Mouse (Mus musculus) embryonic facial prominence, embryonic 10.5 days (tissue): ENCODE data around the gene Nat10. TPM values are rescaled to one million over a fixed set of nuclear protein-coding genes. Genes with fewer than 3 reads are reported as not detected.

ENCODE experiments used
- DNase-seq: peaks from one replicate; pipeline ENCODE4 v3.0.0-alpha.2; 2017; ENCODE audit warnings: low spot score
- H3K27ac ChIP-seq: fragments of 300-500 bp; sonication (generic); replicated peaks from 2 replicates; pipeline ENCODE4 v1.5.1; 2016; ENCODE audit warnings: mild to moderate bottlenecking
- H3K27me3 ChIP-seq: fragments of 300-500 bp; sonication (generic); replicated peaks from 2 replicates; pipeline ENCODE4 v1.6.1; 2016; ENCODE audit warnings: low read depth, mild to moderate bottlenecking; ENCODE audit not compliant: poor library complexity, severe bottlenecking
- H3K36me3 ChIP-seq: fragments of 300-500 bp; sonication (generic); replicated peaks from 2 replicates; pipeline ENCODE4 v1.6.1; 2016; ENCODE audit warnings: mild to moderate bottlenecking, moderate library complexity
- H3K4me1 ChIP-seq: fragments of 300-500 bp; sonication (generic); 2 replicates; pipeline ENCODE4 v1.6.1; 2016
- H3K4me3 ChIP-seq: fragments of 300-500 bp; sonication (generic); 2 replicates; pipeline ENCODE4 v1.5.1; 2016; ENCODE audit warnings: mild to moderate bottlenecking, moderate library complexity
- H3K9me3 ChIP-seq: fragments of 300-500 bp; sonication (generic); 2 replicates; pipeline ENCODE4 v1.6.1; 2016; ENCODE audit warnings: mild to moderate bottlenecking
- WGBS: fragments of 180-500 bp; shearing (Covaris S2); methylation state at CpG from one replicate; pipeline ENCODE4 v1.1.7; 2016; 5-methylcytosine and 5-hydroxymethylcytosine counted together
- polyA plus RNA-seq: library from polyadenylated mRNA; unstranded; fragments of >200 nt; fragmentation: Nextera tagmentation; extraction: Ambion mirVana; gene quantifications from 2 replicates; pipeline ENCODE4 v1.2.1, GENCODE M21; 2016

Gene Nat10
- polyA plus RNA-seq, 1 experiment from 2014 or later: 31.5 TPM

DNA sequence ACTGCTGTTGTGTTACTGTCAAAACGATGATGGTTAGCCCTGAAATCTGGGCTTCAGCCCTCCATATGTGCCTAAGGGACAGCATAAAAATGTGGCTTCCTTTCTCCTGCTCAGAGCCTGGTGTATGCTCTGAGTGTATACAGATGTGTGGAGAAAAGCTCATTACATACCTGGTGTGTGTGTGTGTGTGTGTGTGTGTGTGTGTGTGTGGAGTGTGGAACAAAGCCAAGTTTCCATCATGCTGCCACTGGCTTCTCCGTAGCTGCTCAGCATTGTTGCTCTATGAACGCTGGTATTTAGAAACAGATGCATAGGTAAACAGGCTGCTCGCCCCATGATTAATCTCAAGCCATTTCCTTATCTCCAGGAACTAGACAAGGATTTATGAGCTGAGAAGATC lies 57.2 kb downstream of the Nat10 start:
- Histone ChIP-seq H3K4me1 (peaks cover 18% of the 10 kb centered on the region), H3K9me3 (no peaks in the 10 kb centered on the region), H3K27me3 (no peaks in the 10 kb centered on the region), H3K36me3 (peaks cover 67% of the 10 kb centered on the region), H3K27ac (no peak overlapping the region), H3K4me3 (no peak overlapping the region)
- DNase-seq: no peak
- 90% methylated on average over 4 of the region's 4 CpGs for WGBS

DNA sequence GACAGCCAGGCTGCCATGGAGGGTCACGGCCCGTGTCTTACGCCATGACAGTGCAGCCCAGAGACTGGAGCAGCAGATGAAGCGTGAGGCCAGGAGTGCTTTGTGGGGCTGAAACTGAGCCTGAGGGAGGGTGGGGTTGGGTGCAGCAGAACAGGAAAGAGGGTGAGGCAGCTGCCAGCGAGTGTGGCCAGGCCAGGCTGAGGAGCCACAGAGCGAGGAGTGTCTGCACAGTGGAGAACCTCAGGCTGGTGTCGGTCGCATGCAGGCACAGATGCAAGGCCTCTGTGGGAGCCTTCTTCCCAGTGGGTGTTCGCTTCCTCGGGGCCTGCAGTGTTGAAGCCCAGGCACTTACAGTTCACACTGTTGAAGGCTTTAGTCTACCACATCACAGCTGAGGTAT lies 57.7 kb downstream of the Nat10 start:
- Histone ChIP-seq H3K27me3 (no peaks in the 10 kb centered on the region), H3K9me3 (no peaks in the 10 kb centered on the region), H3K36me3 (peaks cover 62% of the 10 kb centered on the region), H3K4me1 (peaks cover 18% of the 10 kb centered on the region), H3K27ac (no peak overlapping the region), H3K4me3 (no peak overlapping the region)
- DNase-seq: no peak
- WGBS: 87% methylated on average over 10 of the region's 10 CpGs

DNA sequence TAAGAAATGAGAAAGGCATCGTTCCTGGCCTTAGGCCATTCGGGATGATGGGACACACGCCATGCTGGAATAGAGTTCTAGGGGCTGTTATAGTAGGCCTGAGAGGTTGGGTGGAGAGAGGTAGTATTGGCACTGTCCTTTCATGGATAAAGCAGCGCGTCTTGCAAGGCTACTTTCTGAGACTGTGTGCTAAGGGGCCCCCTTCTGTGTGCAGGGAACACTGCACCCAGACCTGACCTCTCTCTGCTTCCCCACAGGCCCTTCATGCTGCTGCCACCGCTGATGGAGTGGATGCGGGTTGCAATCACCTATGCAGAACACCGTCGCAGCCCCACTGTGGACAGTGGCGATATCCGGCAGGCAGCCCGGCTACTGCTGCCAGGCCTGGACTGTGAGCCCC lies 60.6 kb downstream of the Nat10 start:
- WGBS: 79% methylated on average over 12 of the region's 12 CpGs
- Histone ChIP-seq H3K4me1 (peaks cover 16% of the 10 kb centered on the region), H3K9me3 (no peaks in the 10 kb centered on the region), H3K4me3 (no peak overlapping the region), H3K36me3 (peaks cover 34% of the 10 kb centered on the region), H3K27ac (peak overlapping the region; percentile 10; the same call in 1 of the 2 replicates), H3K27me3 (no peaks in the 10 kb centered on the region)
- peak; percentile 40 for DNase-seq

DNA sequence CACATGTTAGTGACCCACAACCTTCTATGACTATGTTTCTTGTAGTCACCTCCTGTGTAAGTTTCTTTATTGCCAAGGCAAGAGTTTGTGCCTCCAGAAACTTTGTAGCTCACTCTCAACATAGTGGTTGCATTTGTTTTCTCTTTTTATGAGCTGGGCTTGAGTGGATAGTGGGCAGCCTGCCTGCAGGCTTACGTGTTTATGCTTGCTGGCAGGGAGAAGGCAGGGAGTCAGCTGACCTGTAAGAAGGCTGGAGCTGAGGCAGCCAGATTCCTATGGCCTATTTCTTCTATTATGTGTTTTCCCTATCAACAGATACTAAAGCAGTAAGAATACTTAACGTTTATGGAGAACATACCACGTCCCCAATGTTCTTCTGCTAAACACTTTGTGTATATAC lies 64.9 kb downstream of the Nat10 start:
- Histone ChIP-seq H3K9me3 (no peaks in the 10 kb centered on the region), H3K27me3 (no peaks in the 10 kb centered on the region), H3K27ac (no peak overlapping the region), H3K4me1 (peaks cover 33% of the 10 kb centered on the region), H3K4me3 (no peak overlapping the region), H3K36me3 (no peaks in the 10 kb centered on the region)
- 76% methylated on average over 3 of the region's 3 CpGs for WGBS
- DNase-seq: no peak

DNA sequence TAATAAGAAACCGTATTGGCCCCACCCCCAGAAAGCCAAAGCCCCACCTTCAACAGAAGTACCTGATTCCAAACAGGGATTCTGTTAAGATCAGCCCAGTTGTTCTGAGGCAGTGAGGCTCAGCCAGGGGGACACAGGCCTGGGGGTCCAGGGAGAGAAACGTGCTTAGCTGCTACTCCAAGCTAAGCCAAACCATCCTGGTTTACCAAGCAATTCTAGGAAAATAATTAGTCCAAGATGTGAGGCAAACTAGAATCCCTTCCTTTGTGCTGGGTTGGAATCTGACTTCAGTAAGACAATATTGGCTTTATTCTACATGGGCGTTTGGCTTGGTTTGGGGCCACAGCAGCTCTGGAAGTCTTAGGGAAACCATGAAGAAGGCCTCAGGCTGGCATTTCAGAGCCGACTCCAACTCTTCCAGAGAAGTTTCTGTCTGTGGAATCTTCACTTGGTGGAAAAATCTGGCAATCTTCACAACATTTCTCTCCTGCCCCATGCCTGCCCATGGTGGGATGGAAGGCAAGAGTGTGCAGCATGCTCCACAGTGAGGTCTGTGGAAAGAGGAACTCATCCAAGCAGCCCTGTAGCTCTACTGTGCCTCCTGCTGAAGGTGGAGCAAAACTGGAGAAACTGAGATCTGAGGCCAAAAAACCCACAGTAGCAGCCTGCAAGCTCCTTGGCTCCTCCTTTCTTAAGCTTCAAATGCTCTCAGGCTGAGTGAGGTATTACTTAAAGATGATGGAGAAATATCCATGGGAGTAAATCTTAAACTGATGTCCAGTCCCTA lies 66.1 kb downstream of the Nat10 start:
- Histone ChIP-seq H3K9me3 (no peaks in the 10 kb centered on the region), H3K27ac (peak overlapping the region; percentile 80), H3K27me3 (no peaks in the 10 kb centered on the region), H3K4me1 (peaks cover 37% of the 10 kb centered on the region), H3K36me3 (no peaks in the 10 kb centered on the region), H3K4me3 (no peak overlapping the region)
- 35% methylated on average over 4 of the region's 4 CpGs for WGBS
- DNase-seq: peak; percentile 58

DNA sequence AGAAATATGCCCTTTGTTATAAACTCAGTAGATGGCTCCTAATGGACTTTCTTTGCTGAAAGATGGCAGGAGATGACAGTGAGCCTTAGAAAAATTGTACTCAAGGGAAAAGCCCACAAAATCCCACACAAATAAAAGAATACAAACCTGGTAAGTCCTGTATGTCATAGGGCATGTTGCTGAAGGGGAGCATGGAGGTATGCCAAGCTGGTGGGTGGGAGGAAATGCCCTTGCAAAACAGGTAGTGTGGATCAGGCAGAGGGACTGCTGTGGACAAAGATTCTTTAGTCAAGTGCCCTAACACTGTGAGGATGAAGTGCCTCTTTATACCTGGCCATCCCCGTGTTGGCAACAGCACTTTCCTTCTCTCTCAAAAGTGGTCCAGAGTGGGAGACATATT lies 68.3 kb downstream of the Nat10 start:
- Histone ChIP-seq H3K4me1 (peaks cover 37% of the 10 kb centered on the region), H3K4me3 (no peak overlapping the region), H3K36me3 (no peaks in the 10 kb centered on the region), H3K9me3 (no peaks in the 10 kb centered on the region), H3K27me3 (no peaks in the 10 kb centered on the region), H3K27ac (no peak overlapping the region)
- 87% methylated on average over 1 of the region's 1 CpGs for WGBS
- no peak for DNase-seq

DNA sequence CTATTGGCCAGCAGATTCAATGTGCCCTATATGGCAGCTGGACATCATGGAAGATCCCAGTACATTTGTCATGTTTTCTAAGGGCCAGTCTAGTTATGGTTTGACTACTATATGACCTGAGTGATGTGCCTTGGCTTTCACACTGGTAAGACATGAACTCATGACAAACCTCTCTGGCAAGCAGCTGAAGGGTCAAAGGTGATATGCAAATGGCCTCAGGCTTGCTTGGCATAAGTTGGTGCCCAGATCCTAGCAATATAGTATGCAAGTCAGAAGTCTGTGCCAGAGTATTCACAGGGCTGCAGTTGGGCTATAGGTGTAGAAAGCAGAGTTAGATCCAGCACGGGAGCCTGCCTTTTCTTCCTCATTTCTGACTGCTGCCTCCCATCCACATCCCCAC lies 69.8 kb downstream of the Nat10 start:
- Histone ChIP-seq H3K9me3 (no peaks in the 10 kb centered on the region), H3K4me1 (peaks cover 45% of the 10 kb centered on the region), H3K36me3 (no peaks in the 10 kb centered on the region), H3K27ac (no peak overlapping the region), H3K27me3 (no peaks in the 10 kb centered on the region), H3K4me3 (no peak overlapping the region)
- DNase-seq: no peak
- 83% methylated on average over 1 of the region's 1 CpGs for WGBS

DNA sequence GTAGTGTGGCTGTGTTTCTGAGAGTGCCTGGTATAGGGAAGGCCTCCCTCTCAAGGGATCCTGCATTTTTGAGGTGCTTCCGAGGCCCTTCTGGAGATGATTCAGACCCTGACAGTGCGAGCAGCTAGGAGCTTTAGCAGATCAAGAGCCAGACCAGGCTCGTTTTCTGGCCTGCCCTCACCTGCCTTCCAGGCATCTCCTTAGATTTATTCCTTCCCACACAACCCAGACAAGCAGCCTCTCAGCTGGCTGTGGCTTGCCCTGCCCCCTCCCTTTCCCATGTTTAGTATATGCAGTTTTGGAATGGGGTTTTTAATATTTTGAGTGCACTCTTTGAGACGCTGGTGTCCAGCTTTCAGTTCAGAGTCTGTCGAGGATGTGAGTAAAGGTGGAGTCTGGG lies 70.2 kb downstream of the Nat10 start:
- no peak for DNase-seq
- Histone ChIP-seq H3K27me3 (no peaks in the 10 kb centered on the region), H3K36me3 (no peaks in the 10 kb centered on the region), H3K4me3 (no peak overlapping the region), H3K9me3 (no peaks in the 10 kb centered on the region), H3K4me1 (peaks cover 47% of the 10 kb centered on the region), H3K27ac (peak overlapping the region; percentile 73)
- 41% methylated on average over 5 of the region's 5 CpGs for whole genome bisulfite sequencing

DNA sequence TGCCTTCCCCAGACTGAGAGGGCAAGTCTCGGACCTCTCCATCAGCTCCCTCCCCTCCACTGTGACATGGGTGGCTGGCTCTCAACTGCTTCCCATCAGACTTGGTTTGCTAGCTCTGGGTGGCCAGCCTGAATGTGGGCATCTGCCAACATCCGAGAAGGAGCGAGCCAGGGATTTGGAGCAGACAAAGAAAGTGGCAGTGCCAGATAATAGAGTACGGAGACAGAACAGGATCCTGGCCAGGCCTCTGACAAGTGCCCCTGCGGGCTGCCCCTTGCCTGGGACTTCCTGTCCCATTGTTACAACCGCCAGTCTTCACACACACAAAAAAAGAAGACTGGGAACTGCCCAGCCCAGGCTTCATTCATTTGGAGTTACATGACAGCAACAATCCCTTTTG lies 70.6 kb downstream of the Nat10 start:
- no peaks in the 10 kb centered on the region for H3K27me3 ChIP-seq
- no peak for DNase-seq
- WGBS: 47% methylated on average over 6 of the region's 6 CpGs

DNA sequence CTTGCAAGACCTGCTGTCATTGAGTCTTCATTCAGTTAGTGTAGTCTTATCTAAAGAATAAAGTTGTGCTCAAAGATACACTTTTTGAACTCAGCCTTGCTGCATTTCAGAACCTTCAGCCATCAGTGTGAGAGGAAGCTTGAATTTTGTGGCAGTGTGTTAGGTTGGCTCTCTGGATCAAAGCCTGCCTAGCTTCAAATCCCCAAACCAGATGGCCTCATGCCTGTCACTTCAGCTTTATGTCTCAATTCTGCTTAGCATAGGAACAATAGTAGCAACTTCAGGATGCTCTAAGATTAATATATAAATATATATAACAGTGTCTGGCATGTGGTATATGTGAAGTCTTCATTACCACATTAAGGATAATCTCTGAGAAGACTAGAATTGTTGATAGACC lies 73.2 kb downstream of the Nat10 start:
- Histone ChIP-seq H3K27ac (no peak overlapping the region), H3K4me1 (peaks cover 47% of the 10 kb centered on the region), H3K4me3 (no peak overlapping the region), H3K36me3 (no peaks in the 10 kb centered on the region), H3K9me3 (no peaks in the 10 kb centered on the region), H3K27me3 (no peaks in the 10 kb centered on the region)
- no peak for DNase-seq

More for the DNA sequence above, 70.6 kb downstream of the Nat10 start:
- Histone ChIP-seq H3K27ac (peak overlapping the region; percentile 73; the same call in 1 of the 2 replicates), H3K4me3 (no peak overlapping the region), H3K9me3 (no peaks in the 10 kb centered on the region), H3K36me3 (no peaks in the 10 kb centered on the region), H3K4me1 (peaks cover 47% of the 10 kb centered on the region)

DNA sequence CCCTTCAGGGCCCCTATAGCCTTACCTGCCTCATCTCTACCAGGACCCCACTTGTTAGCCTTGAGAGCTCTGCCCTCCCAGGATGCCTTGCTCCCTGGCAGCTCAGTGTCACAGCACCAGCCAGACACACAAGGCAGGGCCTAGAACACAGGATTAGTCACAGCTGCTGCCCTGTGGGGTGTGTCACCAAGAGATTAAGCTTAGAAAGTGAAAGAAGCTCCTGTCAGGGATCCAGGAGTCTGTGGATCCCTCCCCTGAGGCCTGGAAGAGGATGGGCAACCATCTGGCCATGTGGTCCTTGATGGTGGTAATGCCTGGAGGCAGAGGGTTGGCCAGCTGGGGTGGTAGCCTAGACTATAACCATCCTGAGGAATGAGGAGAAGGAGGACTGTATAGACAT lies 73.9 kb downstream of the Nat10 start:
- 0 out of 2 replicates have a peak overlapping the region, but pooled peaks have one; percentile 57 for H3K27ac ChIP-seq
- DNase-seq: no peak
- no peaks in the 10 kb centered on the region for H3K36me3 ChIP-seq
- H3K4me3 ChIP-seq: no peak overlapping the region
- no peaks in the 10 kb centered on the region for H3K27me3 ChIP-seq
- H3K4me1 ChIP-seq: peaks cover 55% of the 10 kb centered on the region
- H3K9me3 ChIP-seq: no peaks in the 10 kb centered on the region

DNA sequence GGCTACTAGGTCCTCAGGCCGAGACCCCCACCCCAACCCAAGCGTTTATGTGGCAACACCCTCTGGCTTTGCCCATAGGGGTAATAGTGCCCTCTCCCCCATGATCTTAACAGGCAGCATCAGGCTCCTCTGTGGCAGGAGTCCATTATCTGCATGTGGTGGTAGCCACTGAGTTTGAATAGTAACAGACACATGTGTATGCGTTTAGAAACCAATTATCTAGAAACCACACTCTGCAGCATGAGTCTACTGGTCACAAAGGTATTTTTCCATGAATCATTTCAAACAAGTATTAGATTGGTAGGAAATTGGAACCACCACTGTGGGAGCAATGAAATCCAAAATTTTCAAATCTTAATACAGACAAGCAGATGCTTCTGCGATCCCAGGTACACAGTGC lies 75.5 kb downstream of the Nat10 start:
- no peaks in the 10 kb centered on the region for H3K9me3 ChIP-seq
- no peak overlapping the region for H3K4me3 ChIP-seq
- no peak for DNase-seq
- WGBS: 68% methylated on average over 4 of the region's 4 CpGs
- H3K27ac ChIP-seq: peak overlapping the region; percentile 73
- H3K36me3 ChIP-seq: no peaks in the 10 kb centered on the region
- no peaks in the 10 kb centered on the region for H3K27me3 ChIP-seq
- peaks cover 56% of the 10 kb centered on the region for H3K4me1 ChIP-seq

DNA sequence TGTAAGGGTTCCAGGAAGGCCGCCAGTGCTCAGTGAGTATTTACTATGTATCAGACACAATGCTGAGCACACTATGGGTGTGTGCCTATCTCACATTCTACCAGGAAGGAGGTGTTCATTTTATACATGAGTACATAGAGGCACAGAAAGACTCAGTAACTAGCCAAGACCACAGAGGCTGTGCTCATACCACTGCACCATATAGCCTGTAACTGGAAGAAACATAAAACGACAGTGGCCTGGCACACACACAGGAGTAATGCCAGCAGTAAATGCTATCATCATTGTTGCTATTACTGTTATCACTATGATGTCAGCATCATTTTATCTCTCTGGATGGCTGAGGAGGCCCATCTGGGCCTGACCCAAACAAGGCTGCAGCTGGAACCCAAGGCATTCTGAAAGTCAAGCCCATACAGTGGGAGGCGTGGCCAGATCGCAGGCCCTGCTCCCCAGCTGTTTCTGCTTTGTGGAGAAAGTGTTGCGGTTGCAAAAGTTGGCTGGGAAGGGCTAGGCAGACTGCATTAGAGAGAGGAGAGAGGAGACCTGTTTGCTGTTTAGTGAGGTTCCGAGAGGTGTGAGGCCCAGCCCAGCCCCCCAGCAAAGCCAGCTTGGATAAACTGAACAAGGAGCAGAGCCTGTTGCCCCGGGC lies 76.0 kb downstream of the Nat10 start:
- Histone ChIP-seq H3K9me3 (no peaks in the 10 kb centered on the region), H3K36me3 (no peaks in the 10 kb centered on the region), H3K27me3 (no peaks in the 10 kb centered on the region), H3K4me1 (peaks cover 51% of the 10 kb centered on the region), H3K27ac (peak overlapping the region; percentile 73), H3K4me3 (no peak overlapping the region)
- peak; percentile 56 for DNase-seq
- 52% methylated on average over 7 of the region's 7 CpGs for WGBS
